Mouse (Mus musculus): ENCODE measurements around the gene Mapk11. TPM values are rescaled to one million over a fixed set of nuclear protein-coding genes. Genes with fewer than 3 reads are reported as not detected.

Gene Mapk11
- polyA plus RNA-seq, 1 experiment from 2014 or later = 12.7 TPM

- Histone ChIP-seq H3K4me2 (replicated peaks) (no peak overlapping the region), H3K27me3 (no peaks in the 10 kb centered on the region), H3K9ac (no peak overlapping the region), H3K4me1 (no peaks in the 10 kb centered on the region), H3K27ac (replicated peaks) (no peak overlapping the region), H3K36me3 (peaks cover 100% of the 10 kb centered on the region), H3K9me3 (replicated peaks) (no peaks in the 10 kb centered on the region), H3K4me3 (replicated peaks) (no peak overlapping the region)
- 73% methylated on average over 5 of the region's 5 CpGs for WGBS
- no peak for ATAC-seq (ENCODE audit: insufficient number of reproducible peaks, low FRiP score, low TSS enrichment, low read depth)
These were observed 46.8 kb downstream of the Mapk11 start for GRCm38 (mm10) chr15:89102646-89103045.

- Histone ChIP-seq H3K27ac (replicated peaks) (no peak overlapping the region), H3K4me3 (replicated peaks) (no peak overlapping the region), H3K9ac (no peak overlapping the region), H3K4me2 (replicated peaks) (no peak overlapping the region), H3K36me3 (peaks cover 100% of the 10 kb centered on the region), H3K27me3 (no peaks in the 10 kb centered on the region), H3K4me1 (no peaks in the 10 kb centered on the region), H3K9me3 (replicated peaks) (no peaks in the 10 kb centered on the region)
- WGBS = 85% methylated on average over 12 of the region's 12 CpGs
- no peak for ATAC-seq (ENCODE audit: insufficient number of reproducible peaks, low FRiP score, low TSS enrichment, low read depth)
These were observed 48.6 kb downstream of the Mapk11 start for GRCm38 (mm10) chr15:89100823-89101222.

GRCm38 (mm10) chr15:89098616-89099015, 50.8 kb downstream of the Mapk11 start:
- no peak for ATAC-seq (ENCODE audit: insufficient number of reproducible peaks, low FRiP score, low TSS enrichment, low read depth)
- Histone ChIP-seq H3K4me1 (no peaks in the 10 kb centered on the region), H3K4me2 (replicated peaks) (no peak overlapping the region), H3K9me3 (replicated peaks) (no peaks in the 10 kb centered on the region), H3K27me3 (no peaks in the 10 kb centered on the region), H3K9ac (no peak overlapping the region), H3K27ac (replicated peaks) (no peak overlapping the region), H3K4me3 (replicated peaks) (no peak overlapping the region), H3K36me3 (peaks cover 100% of the 10 kb centered on the region)
- 86% methylated on average over 7 of the region's 7 CpGs for WGBS

GRCm38 (mm10) chr15:89097450-89097849, 52.0 kb downstream of the Mapk11 start:
- H3K9me3 ChIP-seq (replicated peaks) = no peaks in the 10 kb centered on the region
- H3K36me3 ChIP-seq = peaks cover 100% of the 10 kb centered on the region
- H3K9ac ChIP-seq = no peak overlapping the region
- no peak overlapping the region for H3K4me2 ChIP-seq (replicated peaks)
- no peak for ATAC-seq (ENCODE audit: insufficient number of reproducible peaks, low FRiP score, low TSS enrichment, low read depth)
- no peak overlapping the region for H3K27ac ChIP-seq (replicated peaks)
- no peaks in the 10 kb centered on the region for H3K27me3 ChIP-seq
- no peak overlapping the region for H3K4me3 ChIP-seq (replicated peaks)
- no peaks in the 10 kb centered on the region for H3K4me1 ChIP-seq
- WGBS = 94% methylated on average over 5 of the region's 5 CpGs

Small RNAs within 50 kb of the gene (microRNA-seq; reads per million reads assigned to microRNA genes)
- gene Mir6958 (ENCODE audit: borderline number of aligned reads) (0.69 reads per million), gene Mir7118 (ENCODE audit: borderline number of aligned reads) (not detected)

Other genes with a start within 250 kb of the Mapk11 start
- gene Ttll8, start 195.2 kb downstream of the Mapk11 start, polyA plus RNA-seq (2015; fragmentation: Nextera tagmentation; extraction: Ambion mirVana) = 0.05 TPM in 1 of 2 replicates, not detected in the other
- gene Mlc1, start 170.6 kb downstream of the Mapk11 start, polyA plus RNA-seq (2015; fragmentation: Nextera tagmentation; extraction: Ambion mirVana) = 0.29 TPM in 1 of 2 replicates, not detected in the other
- gene Mov10l1, start 166.7 kb downstream of the Mapk11 start, polyA plus RNA-seq (2015; fragmentation: Nextera tagmentation; extraction: Ambion mirVana) = 0.13 and 0.26 TPM in 2 replicates
- gene Panx2, start 89.9 kb downstream of the Mapk11 start, polyA plus RNA-seq (2015; fragmentation: Nextera tagmentation; extraction: Ambion mirVana) = 0.33 and 0.84 TPM in 2 replicates
- gene Trabd, start 74.5 kb downstream of the Mapk11 start, polyA plus RNA-seq (2015; fragmentation: Nextera tagmentation; extraction: Ambion mirVana) = 53.8 and 55.6 TPM in 2 replicates
- 20.7 and 20.9 TPM in 2 replicates for gene Selenoo, start 60.5 kb downstream of the Mapk11 start, polyA plus RNA-seq (2015; fragmentation: Nextera tagmentation; extraction: Ambion mirVana)
- gene Tubgcp6, start 26.5 kb downstream of the Mapk11 start, polyA plus RNA-seq (2015; fragmentation: Nextera tagmentation; extraction: Ambion mirVana) = 14.8 and 15.2 TPM in 2 replicates
- 22.3 and 25.7 TPM in 2 replicates for gene Hdac10, start 20.9 kb downstream of the Mapk11 start, polyA plus RNA-seq (2015; fragmentation: Nextera tagmentation; extraction: Ambion mirVana)
- gene Mapk12, start 8.9 kb downstream of the Mapk11 start, polyA plus RNA-seq (2015; fragmentation: Nextera tagmentation; extraction: Ambion mirVana) = 9.4 and 11.2 TPM in 2 replicates
- 157 and 161 TPM in 2 replicates for gene Plxnb2, start 31.2 kb upstream of the Mapk11 start, polyA plus RNA-seq (2015; fragmentation: Nextera tagmentation; extraction: Ambion mirVana)
- gene Dennd6b, start 46.9 kb upstream of the Mapk11 start, polyA plus RNA-seq (2015; fragmentation: Nextera tagmentation; extraction: Ambion mirVana) = 16.3 and 16.7 TPM in 2 replicates
- 33.3 and 35.8 TPM in 2 replicates for gene Ppp6r2, start 61.9 kb upstream of the Mapk11 start, polyA plus RNA-seq (2015; fragmentation: Nextera tagmentation; extraction: Ambion mirVana)
- 57.3 and 65.5 TPM in 2 replicates for gene Sbf1, start 165.7 kb upstream of the Mapk11 start, polyA plus RNA-seq (2015; fragmentation: Nextera tagmentation; extraction: Ambion mirVana)
- 0.55 and 0.91 TPM in 2 replicates for gene Adm2, start 173.1 kb upstream of the Mapk11 start, polyA plus RNA-seq (2015; fragmentation: Nextera tagmentation; extraction: Ambion mirVana)
- not detected in 2 replicates for gene Miox, start 184.8 kb upstream of the Mapk11 start, polyA plus RNA-seq (2015; fragmentation: Nextera tagmentation; extraction: Ambion mirVana)
- gene Lmf2, start 206.0 kb upstream of the Mapk11 start, polyA plus RNA-seq (2015; fragmentation: Nextera tagmentation; extraction: Ambion mirVana) = 73.0 and 79.9 TPM in 2 replicates
- gene Ncaph2, start 206.1 kb upstream of the Mapk11 start, polyA plus RNA-seq (2015; fragmentation: Nextera tagmentation; extraction: Ambion mirVana) = 150 and 160 TPM in 2 replicates
- gene Sco2, start 224.2 kb upstream of the Mapk11 start, polyA plus RNA-seq (2015; fragmentation: Nextera tagmentation; extraction: Ambion mirVana) = 4.9 and 6.9 TPM in 2 replicates
- gene Tymp, start 227.4 kb upstream of the Mapk11 start, polyA plus RNA-seq (2015; fragmentation: Nextera tagmentation; extraction: Ambion mirVana) = 1.8 and 2.0 TPM in 2 replicates
- gene Odf3b, start 229.7 kb upstream of the Mapk11 start, polyA plus RNA-seq (2015; fragmentation: Nextera tagmentation; extraction: Ambion mirVana) = 8.2 and 14.5 TPM in 2 replicates
- not detected in 2 replicates for gene Klhdc7b, start 235.3 kb upstream of the Mapk11 start, polyA plus RNA-seq (2015; fragmentation: Nextera tagmentation; extraction: Ambion mirVana)